19 mouse cellular contexts compared by ENCODE assay signal in the genomic region with DNA sequence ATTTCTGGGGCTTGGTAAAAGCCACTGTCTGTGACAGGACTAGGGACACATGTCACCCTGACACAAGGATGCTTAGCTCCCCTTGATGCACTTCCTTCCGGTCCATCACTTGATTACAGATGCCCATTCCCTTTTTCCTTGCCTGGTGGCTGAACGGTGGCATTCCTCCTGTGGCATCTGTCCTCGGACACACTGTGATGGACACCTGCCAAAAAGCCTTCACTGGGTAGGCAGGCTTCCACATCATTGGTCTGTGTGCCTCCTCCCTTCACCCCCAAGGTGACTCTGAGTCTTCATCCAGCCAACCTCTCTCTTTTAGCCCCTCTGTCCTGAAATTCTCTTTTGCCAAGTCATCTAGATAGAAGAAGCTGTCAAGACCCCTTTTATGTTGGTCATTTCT.
DNase-seq lines count a peak whose midpoint lies in the region; ATAC-seq lines count a peak whose summit lies in the region.
"Had no signal": no experiment of that assay in that cellular context is flagged by ENCODE, and none has a peak within 500 bp of the region (broad histone marks: within the 10 kb centered on the region; RNA-seq: fewer than 3 reads in every experiment).

No protein-coding gene starts in this region.

- no peak for ATAC-seq in heart, embryonic 11.5 days (replicated peaks; ENCODE audit: insufficient number of reproducible peaks, low FRiP score, low TSS enrichment)
- ATAC-seq: forebrain, embryonic 14.5 days; forebrain, embryonic 16.5 days had no signal

- no peak overlapping the region for H3K4me3 ChIP-seq in heart, embryonic 11.5 days (ENCODE audit: low read depth, low read length)
- H3K4me3 ChIP-seq: embryonic facial prominence, embryonic 13.5 days; embryonic facial prominence, embryonic 15.5 days; erythroblast, embryonic 14.5 days; forebrain, embryonic 10.5 days; forebrain, embryonic 12.5 days had no signal

- no peak overlapping the region for H3K4me2 ChIP-seq in heart, embryonic 11.5 days
- H3K4me2 ChIP-seq: embryonic facial prominence, embryonic 13.5 days; embryonic facial prominence, embryonic 15.5 days; forebrain, embryonic 12.5 days had no signal

- H3K27me3 ChIP-seq in heart, embryonic 11.5 days (ENCODE audit: control insufficient read depth, insufficient read depth, low read length), result no peaks in the 10 kb centered on the region
- H3K27me3 ChIP-seq: embryonic facial prominence, embryonic 13.5 days; embryonic facial prominence, embryonic 15.5 days; forebrain, embryonic 12.5 days had no signal

- peak; percentile 29 to 34 for DNase-seq in cerebellum, postnatal 14 days
- DNase-seq in cerebellum, adult 11 months, result no peak
- peak; percentile 21 for DNase-seq in heart, postnatal 4 days
- DNase-seq: adrenal gland, adult 2 months; adrenal gland, postnatal 10 days; adrenal gland, postnatal 25 days; cerebellum, adult 18-20 months; cerebellum, adult 8-10 months; cerebellum, adult 9-11 months; cerebellum, postnatal 36 days; embryo, embryonic 11 days had no signal

- H3K4me1 ChIP-seq in heart, embryonic 11.5 days (ENCODE audit: control insufficient read depth, insufficient read depth, low read length), result peaks cover 10% of the 10 kb centered on the region
- H3K4me1 ChIP-seq: embryonic facial prominence, embryonic 13.5 days; embryonic facial prominence, embryonic 15.5 days had no signal

- H3K9ac ChIP-seq in heart, embryonic 11.5 days (ENCODE audit: low read depth, low read length), result no peak overlapping the region
- H3K9ac ChIP-seq: embryonic facial prominence, embryonic 13.5 days; embryonic facial prominence, embryonic 15.5 days; forebrain, embryonic 12.5 days had no signal

- H3K27ac ChIP-seq in heart, embryonic 11.5 days (ENCODE audit: low read depth, low read length), result no peak overlapping the region
- H3K27ac ChIP-seq: embryonic facial prominence, embryonic 13.5 days; embryonic facial prominence, embryonic 15.5 days; forebrain, embryonic 10.5 days; forebrain, embryonic 12.5 days had no signal

- 88% methylated on average over 3 of the region's 3 CpGs for WGBS in heart, embryonic 11.5 days (ENCODE audit: insufficient replicate concordance)

- no peaks in the 10 kb centered on the region for H3K9me3 ChIP-seq in heart, embryonic 11.5 days (replicated peaks; ENCODE audit: control insufficient read depth, low read length)
- H3K9me3 ChIP-seq: embryonic facial prominence, embryonic 13.5 days; embryonic facial prominence, embryonic 15.5 days; forebrain, embryonic 10.5 days; forebrain, embryonic 12.5 days had no signal

- H3K36me3 ChIP-seq in heart, embryonic 11.5 days (ENCODE audit: control insufficient read depth, insufficient read depth, low read length), result no peaks in the 10 kb centered on the region
- H3K36me3 ChIP-seq: forebrain, embryonic 10.5 days; forebrain, embryonic 12.5 days had no signal
